Mouse (Mus musculus): ENCODE results near the gene P3h2.

Gene P3h2

DNA sequence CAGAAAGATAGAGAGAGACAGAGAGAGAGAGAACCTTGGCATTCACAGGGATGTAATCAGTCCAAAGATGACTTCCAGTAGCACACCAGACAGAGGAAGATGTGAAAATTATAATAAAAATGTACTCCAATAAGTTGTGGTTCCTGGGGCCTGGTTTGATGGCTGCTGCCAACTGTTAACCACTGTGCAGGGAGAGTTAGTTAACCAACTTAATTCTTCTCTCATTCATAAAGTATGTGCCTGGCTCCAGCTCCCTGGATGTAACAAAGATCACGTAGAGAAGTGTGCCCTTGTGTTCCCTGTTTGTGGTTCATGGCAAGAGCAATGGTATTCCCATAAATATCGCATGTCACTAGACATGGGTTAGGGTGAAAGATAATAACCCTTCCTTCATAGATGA lies 128.4 kb downstream of the P3h2 start:
- DNase-seq: no peak

DNA sequence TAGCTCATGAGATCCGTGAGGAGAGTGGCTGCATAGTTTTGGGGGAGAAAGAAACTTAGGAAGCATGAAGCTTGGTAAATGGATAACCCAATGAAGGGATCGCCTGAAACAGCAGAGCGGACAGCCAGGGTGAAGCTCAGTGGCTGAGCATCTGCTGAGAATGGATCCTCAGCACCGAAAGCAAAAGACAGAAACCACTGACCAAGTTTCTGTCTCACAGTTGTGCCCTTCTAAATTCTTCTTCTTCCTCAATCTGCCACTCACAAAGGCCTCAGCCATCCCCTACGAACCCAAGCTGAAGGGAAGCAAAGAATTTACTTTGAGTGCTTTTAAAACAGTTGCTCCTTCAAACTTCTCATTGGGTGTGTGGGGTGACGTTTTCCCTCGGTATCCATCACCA lies 134.3 kb downstream of the P3h2 start:
- no peak for DNase-seq

DNA sequence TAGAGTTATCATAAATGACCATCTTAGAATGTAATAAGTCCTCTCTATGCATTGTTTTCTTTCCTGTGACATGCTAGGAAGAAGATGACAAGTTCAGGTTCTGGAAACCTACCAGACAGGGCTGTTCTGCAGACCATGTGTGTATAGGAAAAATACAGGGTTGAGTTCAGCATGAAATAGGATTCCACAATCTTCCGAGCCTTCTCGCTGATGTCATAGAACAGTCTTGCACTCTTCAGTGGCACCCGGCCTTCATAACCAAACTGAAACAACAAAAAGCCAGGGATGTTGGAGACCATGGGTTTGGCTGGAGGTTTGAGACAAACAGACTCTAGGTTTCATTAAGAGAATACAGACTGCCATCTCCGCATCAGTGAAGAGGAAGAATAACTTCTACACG lies 134.9 kb downstream of the P3h2 start:
- DNase-seq: no peak

DNA sequence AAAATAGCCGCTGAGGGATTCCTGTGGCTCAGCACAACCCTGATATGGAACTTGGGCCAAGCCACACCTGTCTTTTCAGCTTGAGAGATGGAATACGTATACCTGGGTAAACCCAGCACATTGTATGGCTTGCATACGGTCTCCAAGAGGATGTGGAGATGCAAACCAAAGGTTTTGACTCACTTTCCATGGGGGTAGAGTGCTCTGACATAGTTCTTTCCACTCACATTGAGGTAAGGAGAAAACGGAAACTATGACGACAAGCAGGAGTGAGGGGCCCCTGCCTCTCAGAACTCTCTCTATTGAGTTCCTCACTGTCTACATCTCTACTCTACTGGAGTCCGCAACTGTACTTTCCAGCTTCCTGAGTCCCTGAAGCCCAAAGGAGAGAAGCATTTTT lies 135.4 kb downstream of the P3h2 start:
- DNase-seq: no peak

DNA sequence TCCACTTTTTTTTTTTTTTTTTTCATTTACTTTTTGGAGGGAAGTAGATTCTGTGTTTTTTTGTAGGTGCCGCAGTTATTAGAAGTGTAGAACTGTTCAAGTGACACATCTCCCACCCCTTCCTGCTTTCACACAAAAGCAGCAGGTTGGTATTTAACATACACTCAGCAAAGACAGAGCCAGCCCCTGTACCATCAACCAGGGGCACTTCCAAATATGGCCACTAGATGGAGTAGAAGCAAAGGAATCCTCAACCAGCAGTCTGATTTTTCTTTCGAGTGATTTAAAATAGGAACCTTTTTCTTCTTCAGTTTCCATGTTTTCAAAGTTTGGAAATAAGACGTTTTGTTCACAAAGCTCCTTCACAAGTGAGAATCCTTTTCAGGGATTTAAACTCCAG lies 138.3 kb downstream of the P3h2 start:
- DNase-seq: peak; percentile 66

DNA sequence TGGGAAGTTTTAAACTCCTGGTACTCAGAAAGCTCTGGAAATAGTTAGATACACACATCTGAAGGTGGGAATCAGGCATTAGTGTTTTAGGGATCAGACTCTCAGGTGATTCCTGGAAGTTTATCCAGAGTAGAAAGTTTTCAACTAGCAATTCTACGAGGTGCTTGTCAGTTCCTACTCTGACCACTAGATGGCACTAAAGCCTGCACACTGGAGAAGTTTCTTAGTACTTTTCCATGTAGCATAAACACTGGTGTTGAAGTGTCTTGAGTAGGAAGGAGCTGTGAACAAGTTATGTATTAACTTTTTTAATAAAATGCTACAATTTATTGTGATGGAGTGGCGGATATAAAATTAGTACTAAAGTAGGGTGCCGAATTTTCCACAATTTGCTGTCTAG lies 141.7 kb downstream of the P3h2 start:
- peak; percentile 42 for DNase-seq

DNA sequence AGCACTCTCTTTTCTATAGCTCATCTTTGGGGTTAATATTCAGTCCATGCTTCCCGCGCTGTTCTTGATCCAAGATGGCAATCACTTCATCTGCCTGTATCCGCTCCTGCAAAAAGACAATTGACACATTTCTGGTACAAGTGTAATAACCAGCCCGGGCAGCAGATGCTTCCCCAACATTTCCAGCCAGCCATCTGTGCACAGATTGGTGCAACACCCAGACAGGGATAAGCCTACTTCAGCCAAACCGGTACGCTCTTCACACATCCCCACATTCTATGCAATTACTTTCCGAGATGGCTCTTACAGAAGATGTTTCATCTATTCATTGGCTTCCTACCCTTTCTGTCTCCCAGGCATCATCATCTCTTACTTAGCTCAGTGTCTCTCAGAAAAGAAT lies 145.2 kb downstream of the P3h2 start:
- DNase-seq: peak; percentile 15

DNA sequence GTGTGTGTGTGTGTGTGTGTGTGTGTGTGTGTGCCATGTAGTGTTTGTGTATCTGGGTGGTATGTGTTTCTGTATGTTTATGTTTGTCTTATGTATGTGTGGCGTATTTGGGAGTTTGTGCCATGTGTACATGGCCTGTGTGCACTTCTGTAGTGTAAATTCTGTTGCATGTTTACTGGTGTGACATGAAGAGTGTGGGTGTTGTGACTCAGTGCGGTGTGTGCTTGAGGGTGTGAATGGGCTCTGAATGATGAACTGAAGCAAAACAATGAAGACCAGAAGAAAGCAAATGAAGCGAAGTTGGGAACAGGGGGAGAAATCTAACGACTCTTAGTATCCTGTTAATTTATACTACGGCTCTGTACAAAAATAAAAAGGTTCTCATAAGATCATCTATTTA lies 145.7 kb downstream of the P3h2 start:
- no peak for DNase-seq

DNA sequence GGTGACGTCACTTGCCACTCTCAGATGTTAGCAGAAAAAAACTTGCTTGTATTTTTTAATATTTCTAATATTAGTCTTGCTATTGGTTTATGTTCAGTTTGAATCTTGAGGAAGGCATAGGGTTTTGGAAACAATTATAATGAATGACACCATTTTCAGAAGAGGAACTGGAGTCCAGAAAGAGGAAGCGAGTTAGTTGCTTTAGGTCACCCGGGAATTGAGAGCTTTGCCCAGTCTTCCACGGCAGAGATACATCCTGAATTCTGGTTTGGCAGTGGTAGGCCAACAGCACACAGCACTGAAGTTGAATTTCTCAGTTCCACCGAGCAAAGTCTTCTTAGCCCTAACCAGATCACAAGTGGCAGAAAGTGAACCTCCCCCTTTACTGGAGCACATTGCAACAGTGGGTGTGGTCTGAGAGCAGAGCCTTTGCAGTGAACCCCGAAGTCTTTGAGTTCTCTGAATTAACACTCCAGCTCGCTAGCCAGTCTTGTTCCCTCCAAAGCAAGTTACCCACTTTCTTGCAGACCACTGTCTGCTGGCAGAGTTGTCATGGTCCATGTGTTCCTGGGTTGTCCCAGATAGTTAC lies 146.8 kb downstream of the P3h2 start:
- DNase-seq: no peak

DNA sequence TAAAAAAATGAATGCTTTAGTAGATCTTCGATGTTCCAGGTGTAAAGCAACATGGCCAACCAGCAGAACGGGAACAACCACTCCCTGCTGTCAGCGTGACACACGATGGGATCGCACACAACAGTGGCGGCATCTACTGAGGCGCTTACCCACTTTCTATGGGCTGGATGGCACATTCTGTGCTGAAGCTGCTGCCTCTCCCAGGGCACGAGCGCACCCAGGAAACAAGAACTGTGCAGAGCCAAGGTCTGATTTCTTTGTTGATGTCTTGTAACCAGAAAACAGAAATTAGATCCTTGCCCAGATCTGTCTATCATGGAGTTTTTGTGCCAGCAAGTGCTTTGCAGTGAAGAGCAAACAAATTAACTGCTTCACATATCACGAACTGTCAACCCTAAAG lies 147.4 kb downstream of the P3h2 start:
- no peak for DNase-seq

DNA sequence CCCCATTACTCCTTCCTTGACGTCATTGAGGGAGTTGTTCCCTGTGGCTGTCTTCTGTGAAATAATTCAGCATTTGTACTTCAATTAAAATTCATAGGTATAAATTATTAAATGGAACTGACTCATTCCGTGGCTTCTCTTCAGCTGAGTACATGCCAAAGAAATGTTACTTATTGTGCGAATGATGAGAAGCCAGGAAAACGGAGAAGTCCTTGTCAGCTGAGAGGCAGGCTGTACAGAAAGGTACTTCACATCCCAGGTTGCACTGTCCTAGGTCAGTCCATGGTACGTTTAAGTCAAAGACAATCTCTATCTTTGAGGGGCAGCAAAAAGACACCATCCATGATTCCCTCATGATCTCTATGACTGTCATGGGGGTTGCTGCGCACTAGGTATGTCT lies 148.8 kb downstream of the P3h2 start:
- DNase-seq: no peak

DNA sequence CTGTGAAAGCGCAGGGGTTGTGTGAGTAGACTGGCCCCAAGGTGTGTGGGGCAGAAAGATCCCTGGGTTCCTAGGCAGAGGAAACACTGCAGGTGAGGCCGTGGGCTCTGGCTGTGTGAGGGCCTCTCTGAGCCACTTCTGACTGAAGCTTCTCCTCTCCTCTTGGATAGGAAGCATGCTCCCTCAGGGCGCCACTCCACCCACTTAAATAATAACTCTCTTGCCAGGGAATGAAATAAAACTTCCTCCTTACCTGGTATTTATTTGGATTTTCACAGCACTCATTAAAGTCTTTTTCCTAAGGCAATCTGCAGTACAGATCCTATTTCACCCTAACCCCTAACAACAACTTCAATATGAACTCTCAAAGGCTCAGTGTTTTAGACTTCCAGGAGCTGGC lies 151.0 kb downstream of the P3h2 start:
- no peak for DNase-seq

DNA sequence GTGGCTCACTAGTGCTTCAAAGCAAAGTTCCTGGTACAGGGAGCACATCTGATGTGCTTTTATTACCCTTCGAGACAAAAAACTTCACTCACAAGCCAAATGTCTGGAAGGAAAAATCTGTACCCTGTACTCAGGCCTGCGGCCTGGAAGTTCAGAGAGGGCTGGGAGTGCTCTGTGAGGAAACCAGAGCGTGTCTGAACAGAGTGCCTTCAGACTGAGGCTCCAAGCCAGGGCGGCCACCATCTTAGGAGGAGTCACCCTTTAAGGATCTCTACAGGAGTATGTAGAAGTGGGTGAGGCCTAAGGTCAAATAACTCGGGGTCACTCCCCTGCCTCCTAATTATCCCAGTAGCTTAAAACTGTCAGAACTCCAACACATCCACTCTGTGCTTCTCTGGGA lies 152.2 kb downstream of the P3h2 start:
- no peak for DNase-seq

DNA sequence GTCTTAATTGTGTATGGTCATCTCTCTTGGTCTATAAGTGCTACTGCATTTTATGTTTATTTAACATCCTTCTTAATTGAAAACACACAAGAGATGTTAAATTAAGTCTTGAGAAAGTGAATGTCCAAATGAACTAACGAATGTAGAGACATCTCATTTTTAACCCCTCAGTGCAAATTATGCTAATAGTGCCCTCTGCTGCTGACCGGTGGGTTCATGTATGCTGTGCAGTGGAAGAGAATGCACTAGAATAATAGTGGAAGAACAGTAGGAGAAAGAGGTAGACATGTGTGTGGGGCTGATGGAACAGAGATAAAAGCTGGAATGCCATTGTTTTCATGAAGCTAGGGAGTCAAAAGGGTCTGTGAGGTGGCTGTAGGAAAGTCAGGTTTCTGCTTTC lies 153.6 kb downstream of the P3h2 start:
- no peak for DNase-seq

DNA sequence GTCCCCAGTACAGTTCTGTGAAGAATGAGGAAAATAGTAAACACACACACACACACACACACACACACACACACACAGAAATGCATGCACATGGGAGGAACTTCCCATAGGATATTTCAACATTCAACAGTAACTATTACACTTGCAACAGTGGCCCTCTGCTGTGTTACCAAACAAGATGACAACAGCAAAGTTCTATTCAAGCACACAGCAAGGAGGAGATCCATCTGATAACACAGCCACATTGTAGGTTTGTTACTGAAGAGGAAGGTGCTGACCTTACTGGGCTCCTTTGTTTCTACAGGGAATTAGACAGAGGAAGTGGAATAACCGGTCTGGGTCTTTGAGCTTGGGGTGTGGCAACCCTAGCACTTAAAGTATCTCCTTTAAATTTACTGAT lies 157.5 kb downstream of the P3h2 start:
- DNase-seq: no peak

DNA sequence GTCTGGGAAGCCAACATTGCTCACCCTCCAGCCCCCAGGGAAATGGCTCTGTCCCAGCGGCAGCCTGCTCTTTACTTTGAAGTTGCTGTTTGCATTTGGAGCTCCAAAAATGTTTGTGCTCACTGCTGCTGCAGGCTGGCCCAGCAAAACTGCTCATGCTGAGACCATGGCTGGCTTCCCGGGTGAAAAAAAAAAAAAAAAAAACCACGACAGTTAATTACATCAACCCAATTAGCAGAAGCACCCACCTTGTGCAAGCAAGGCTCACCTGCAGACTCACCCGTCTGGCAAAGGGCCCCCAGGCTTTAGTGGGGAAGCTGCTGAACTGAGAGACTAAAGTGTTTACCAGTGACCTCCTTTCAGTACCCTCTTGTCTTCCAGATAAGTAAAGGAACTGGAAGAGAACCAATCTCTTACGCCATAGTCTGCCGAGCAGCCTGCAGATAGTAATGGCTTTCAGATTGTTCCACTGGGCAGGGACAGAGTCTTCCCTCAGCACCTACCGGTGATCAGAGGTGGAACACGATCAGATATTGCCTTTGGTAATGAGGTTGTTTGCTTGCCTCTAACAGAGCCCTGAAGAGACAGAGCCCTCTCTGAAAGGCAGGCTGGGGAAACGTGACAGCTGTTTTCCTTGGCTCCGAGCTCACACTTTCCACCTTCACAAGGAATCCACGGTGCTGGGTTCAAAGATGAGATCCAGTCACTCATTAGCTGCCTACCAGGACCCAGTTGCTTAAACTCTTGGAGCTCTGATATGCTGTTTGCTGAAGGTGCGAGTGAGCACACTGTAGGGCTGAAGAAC lies 160.2 kb downstream of the P3h2 start:
- no peak for DNase-seq

DNA sequence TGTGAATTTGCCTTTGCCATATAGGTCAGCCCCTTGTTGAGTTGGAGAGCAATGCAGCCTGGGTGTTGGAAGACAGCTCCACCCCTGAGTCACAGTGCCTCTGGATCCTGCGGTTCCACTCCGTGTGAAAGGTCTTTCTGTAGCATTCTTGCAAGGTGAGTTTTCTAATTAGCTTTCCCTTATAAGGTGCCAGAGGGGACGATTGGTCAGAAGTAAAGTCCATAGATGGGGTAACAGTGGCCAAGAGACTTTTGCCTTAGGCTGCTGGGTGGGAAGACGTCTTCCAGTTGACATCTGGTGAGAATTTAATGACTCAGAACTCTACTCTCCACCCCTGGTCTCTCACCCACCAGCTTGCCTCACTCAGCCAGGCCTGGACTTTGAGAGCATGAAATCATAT lies 163.3 kb downstream of the P3h2 start:
- DNase-seq: no peak

DNA sequence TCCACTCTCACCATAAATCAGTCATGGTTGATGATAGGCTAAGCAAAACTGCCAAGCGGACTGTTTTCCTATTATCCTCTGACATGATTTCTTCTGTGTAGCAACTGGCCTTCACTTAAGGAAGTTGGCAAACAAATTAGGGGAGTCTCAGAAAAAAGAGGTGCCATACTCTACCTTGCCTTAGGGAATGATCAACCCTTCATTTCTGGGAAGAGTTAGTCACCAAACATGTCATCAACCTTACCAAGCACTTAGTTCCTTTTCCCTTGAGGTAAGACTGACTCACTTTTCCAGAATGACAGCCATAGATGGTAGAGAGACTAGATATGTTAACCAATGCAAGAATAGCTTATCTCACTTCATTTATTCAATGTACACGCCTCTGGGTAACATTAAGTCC lies 171.4 kb downstream of the P3h2 start:
- DNase-seq: no peak

DNA sequence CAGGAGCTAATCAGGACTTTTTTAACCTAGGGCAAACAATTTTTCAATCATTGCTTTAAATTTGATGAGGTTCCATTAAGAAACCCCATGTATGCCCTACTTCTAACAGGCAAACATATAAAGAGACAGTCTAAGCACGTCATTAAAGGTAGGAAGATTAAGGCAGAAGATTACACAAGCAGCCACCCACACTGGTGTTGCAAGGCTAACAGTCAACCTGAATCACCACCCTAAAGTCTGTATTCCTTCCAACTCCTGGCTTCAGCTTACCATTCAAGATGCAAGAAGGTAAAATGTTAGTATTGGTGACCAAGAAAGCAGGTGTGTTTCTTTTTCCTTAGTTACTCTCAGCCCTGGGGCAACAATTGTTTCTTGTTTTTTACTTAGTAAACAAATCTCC lies 193.4 kb downstream of the P3h2 start:
- DNase-seq: no peak
